Mouse (Mus musculus): ENCODE results near the gene Abcb11.

DNA sequence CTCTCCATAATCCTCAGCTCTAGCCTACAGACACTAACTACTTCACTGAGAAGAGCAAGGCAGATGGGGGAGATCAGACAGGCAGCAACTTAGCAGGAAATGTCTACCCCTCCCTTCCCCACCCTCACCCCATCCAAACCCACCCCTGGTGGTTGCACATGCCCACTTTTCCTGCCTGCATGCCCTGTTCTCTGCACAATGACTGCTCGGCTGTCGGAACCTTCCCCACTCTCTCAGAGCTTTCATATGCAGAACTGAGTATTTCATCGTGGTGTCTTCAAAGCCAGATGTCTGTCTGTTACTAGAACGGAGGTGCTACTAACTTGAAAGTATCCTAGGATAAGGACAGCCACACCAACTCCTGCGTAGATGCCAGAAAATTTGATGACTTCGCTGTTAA is 34.3 kb downstream of the Abcb11 start:
- no peak for TF ChIP-seq EP300 (optimal IDR thresholded peaks at IDR 0.05)
- TF ChIP-seq CTCF (IDR thresholded peaks at IDR 0.05; ENCODE audit: low read depth): no peak

All from stomach, postnatal 0 days (tissue).